Mouse (Mus musculus) embryonic facial prominence, embryonic 13.5 days (tissue): ENCODE data around the gene Spred2. TPM values are rescaled to one million over a fixed set of nuclear protein-coding genes. Genes with fewer than 3 reads are reported as not detected.

Experiments
- ATAC-seq: fragments of 200-750 bp; cut with Nextera tagmentation; 2 replicates; pipeline ENCODE4 v1.8.0; 2017; ENCODE audit warnings: low read depth; ENCODE audit not compliant: insufficient number of reproducible peaks, insufficient read depth, low FRiP score, low TSS enrichment
- H3K27ac ChIP-seq: fragments of 300-500 bp; sonication (generic); 2 replicates; pipeline ENCODE4 v1.5.1; 2015; ENCODE audit warnings: moderate library complexity, mild to moderate bottlenecking, inconsistent platforms
- H3K27me3 ChIP-seq: fragments of 300-500 bp; sonication (generic); 2 replicates; pipeline ENCODE4 v1.6.1; 2015; ENCODE audit warnings: mild to moderate bottlenecking, inconsistent platforms
- H3K36me3 ChIP-seq: fragments of 300-500 bp; sonication (generic); 2 replicates; pipeline ENCODE4 v1.6.1; 2015; ENCODE audit warnings: mild to moderate bottlenecking, inconsistent platforms
- H3K4me1 ChIP-seq: fragments of 300-500 bp; sonication (generic); 2 replicates; pipeline ENCODE4 v1.6.1; 2015; ENCODE audit warnings: inconsistent platforms
- H3K4me2 ChIP-seq: fragments of 300-500 bp; sonication (generic); 2 replicates; pipeline ENCODE4 v1.6.1; 2015; ENCODE audit warnings: moderate library complexity, mild to moderate bottlenecking, inconsistent platforms
- H3K4me3 ChIP-seq: fragments of 300-500 bp; sonication (generic); 2 replicates; pipeline ENCODE4 v1.5.1; 2015; ENCODE audit warnings: mild to moderate bottlenecking, inconsistent platforms
- H3K9ac ChIP-seq: fragments of 300-500 bp; sonication (generic); 2 replicates; pipeline ENCODE4 v1.6.1; 2015; ENCODE audit warnings: mild to moderate bottlenecking, inconsistent platforms
- H3K9me3 ChIP-seq: fragments of 300-500 bp; sonication (generic); 2 replicates; pipeline ENCODE4 v1.6.1; 2016; ENCODE audit warnings: inconsistent platforms
- WGBS: fragments of 180-500 bp; shearing (Covaris S2); methylation state at CpG from one replicate; pipeline ENCODE4 v1.1.7; 2015; ENCODE audit warnings: mixed read lengths; 5-methylcytosine and 5-hydroxymethylcytosine counted together
- polyA plus RNA-seq: library from polyadenylated mRNA; unstranded; fragments of >200 nt; fragmentation: Nextera tagmentation; extraction: Ambion mirVana; gene quantifications from 2 replicates; pipeline ENCODE4 v1.2.1, GENCODE M21; 2015

Gene Spred2
- polyA plus RNA-seq, 1 experiment from 2014 or later, result 10.2 TPM

DNA sequence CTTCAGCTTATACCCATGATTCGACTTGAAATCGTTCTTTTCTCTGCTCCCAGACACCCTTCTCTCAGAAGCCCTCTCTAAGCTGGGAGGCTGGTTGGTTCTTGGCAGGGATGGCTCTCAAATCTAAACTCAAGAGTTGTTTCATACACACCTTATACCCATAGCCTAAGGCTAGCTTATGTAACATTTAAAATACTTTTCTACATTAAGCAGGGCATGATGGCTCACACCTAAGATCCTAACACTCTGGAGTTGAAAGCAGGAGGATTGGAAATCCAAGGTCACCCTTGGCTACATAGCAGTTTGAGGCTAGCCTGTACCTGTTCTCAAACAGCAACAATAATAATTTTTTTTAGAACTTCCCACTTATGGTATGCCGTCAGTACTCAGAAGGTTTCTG, 34.8 kb downstream of the Spred2 start:
- WGBS, result 71% methylated on average over 3 of the region's 3 CpGs
- Histone ChIP-seq H3K4me1 (peaks cover 50% of the 10 kb centered on the region), H3K9me3 (no peaks in the 10 kb centered on the region), H3K27me3 (no peaks in the 10 kb centered on the region), H3K4me3 (no peak overlapping the region), H3K9ac (no peak overlapping the region), H3K27ac (peak overlapping the region; percentile 51; the same call in 1 of the 2 replicates), H3K4me2 (no peak overlapping the region), H3K36me3 (no peaks in the 10 kb centered on the region)
- no peak for ATAC-seq

GRCm38 (mm10) chr11:19959897-19960296, 35.7 kb downstream of the Spred2 start:
- H3K9ac ChIP-seq, result no peak overlapping the region
- no peaks in the 10 kb centered on the region for H3K36me3 ChIP-seq
- no peaks in the 10 kb centered on the region for H3K27me3 ChIP-seq
- no peaks in the 10 kb centered on the region for H3K9me3 ChIP-seq
- H3K4me3 ChIP-seq, result no peak overlapping the region
- H3K4me1 ChIP-seq, result peaks cover 54% of the 10 kb centered on the region
- WGBS, result 67% methylated on average over 5 of the region's 5 CpGs
- ATAC-seq, result peak; percentile 54; the same call in 1 of the 2 replicates
- H3K4me2 ChIP-seq, result no peak overlapping the region
- peak overlapping the region; percentile 64; the same call in 1 of the 2 replicates for H3K27ac ChIP-seq

GRCm38 (mm10) chr11:19960541-19960940, 36.4 kb downstream of the Spred2 start:
- WGBS, result 91% methylated on average over 3 of the region's 3 CpGs
- Histone ChIP-seq H3K4me1 (peaks cover 56% of the 10 kb centered on the region), H3K9ac (no peak overlapping the region), H3K4me3 (no peak overlapping the region), H3K27ac (peak overlapping the region; percentile 64), H3K27me3 (no peaks in the 10 kb centered on the region), H3K9me3 (no peaks in the 10 kb centered on the region), H3K36me3 (no peaks in the 10 kb centered on the region), H3K4me2 (no peak overlapping the region)
- ATAC-seq, result no peak

GRCm38 (mm10) chr11:19961088-19961487, 36.9 kb downstream of the Spred2 start:
- no peaks in the 10 kb centered on the region for H3K27me3 ChIP-seq

DNA sequence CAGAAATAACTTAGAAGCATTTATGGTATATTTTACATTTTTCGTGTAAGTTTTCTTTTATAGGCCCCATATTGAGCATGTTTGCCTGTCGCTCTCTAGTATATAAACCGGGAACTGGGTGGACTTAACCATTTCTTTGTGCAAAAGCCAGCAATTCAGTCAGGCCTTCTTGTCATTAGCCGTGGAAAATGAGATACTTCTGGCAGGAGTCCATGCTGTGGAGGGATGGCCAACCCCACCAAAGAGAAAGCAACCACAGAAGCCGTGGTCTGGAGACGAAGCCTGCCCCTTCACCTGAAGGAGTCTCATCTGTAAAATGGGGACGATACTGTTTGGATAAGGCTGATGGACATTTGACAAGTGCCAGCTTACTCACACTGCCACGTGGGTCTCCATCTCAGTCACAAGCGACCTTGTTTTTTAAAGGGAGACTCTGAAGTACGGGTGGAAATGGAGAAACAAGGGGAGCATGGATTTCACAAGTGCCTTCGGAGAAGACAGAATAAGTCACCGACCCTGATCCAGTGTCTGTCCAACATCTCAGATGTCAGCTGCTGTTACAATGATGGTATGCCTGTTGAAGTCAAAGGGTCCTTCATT, 37.7 kb downstream of the Spred2 start:
- no peaks in the 10 kb centered on the region for H3K36me3 ChIP-seq
- H3K9me3 ChIP-seq, result no peaks in the 10 kb centered on the region
- H3K4me1 ChIP-seq, result peaks cover 61% of the 10 kb centered on the region
- no peak overlapping the region for H3K27ac ChIP-seq
- H3K27me3 ChIP-seq, result no peaks in the 10 kb centered on the region
- ATAC-seq, result no peak
- H3K4me2 ChIP-seq, result no peak overlapping the region
- 73% methylated on average over 12 of the region's 12 CpGs for whole genome bisulfite sequencing
- no peak overlapping the region for H3K4me3 ChIP-seq
- H3K9ac ChIP-seq, result no peak overlapping the region

More at GRCm38 (mm10) chr11:19961088-19961487, 36.9 kb downstream of the Spred2 start:
- peaks cover 56% of the 10 kb centered on the region for H3K4me1 ChIP-seq
- H3K9ac ChIP-seq, result no peak overlapping the region
- no peak overlapping the region for H3K4me3 ChIP-seq
- no peaks in the 10 kb centered on the region for H3K36me3 ChIP-seq
- WGBS, result 79% methylated on average over 6 of the region's 6 CpGs
- no peak for ATAC-seq
- no peaks in the 10 kb centered on the region for H3K9me3 ChIP-seq
- no peak overlapping the region for H3K4me2 ChIP-seq
- H3K27ac ChIP-seq, result peak overlapping the region; percentile 64; the same call in 1 of the 2 replicates

- no peak for ATAC-seq
- H3K9ac ChIP-seq, result no peak overlapping the region
- no peak overlapping the region for H3K4me2 ChIP-seq
- peaks cover 58% of the 10 kb centered on the region for H3K4me1 ChIP-seq
- H3K4me3 ChIP-seq, result no peak overlapping the region
- H3K27ac ChIP-seq, result no peak overlapping the region; the same call in 1 of the 2 replicates
- no peaks in the 10 kb centered on the region for H3K9me3 ChIP-seq
- H3K27me3 ChIP-seq, result no peaks in the 10 kb centered on the region
- no peaks in the 10 kb centered on the region for H3K36me3 ChIP-seq
- WGBS, result 47% methylated on average over 5 of the region's 5 CpGs
Measured at GRCm38 (mm10) chr11:19962796-19963195, 38.6 kb downstream of the Spred2 start.

GRCm38 (mm10) chr11:19963717-19964141, 39.6 kb downstream of the Spred2 start:
- Histone ChIP-seq H3K4me2 (no peak overlapping the region), H3K9ac (no peak overlapping the region), H3K4me3 (no peak overlapping the region), H3K27me3 (no peaks in the 10 kb centered on the region), H3K36me3 (no peaks in the 10 kb centered on the region), H3K4me1 (peaks cover 58% of the 10 kb centered on the region), H3K27ac (peak overlapping the region; percentile 75; the same call in 1 of the 2 replicates), H3K9me3 (no peaks in the 10 kb centered on the region)
- WGBS, result 54% methylated on average over 12 of the region's 12 CpGs
- no peak for ATAC-seq

DNA sequence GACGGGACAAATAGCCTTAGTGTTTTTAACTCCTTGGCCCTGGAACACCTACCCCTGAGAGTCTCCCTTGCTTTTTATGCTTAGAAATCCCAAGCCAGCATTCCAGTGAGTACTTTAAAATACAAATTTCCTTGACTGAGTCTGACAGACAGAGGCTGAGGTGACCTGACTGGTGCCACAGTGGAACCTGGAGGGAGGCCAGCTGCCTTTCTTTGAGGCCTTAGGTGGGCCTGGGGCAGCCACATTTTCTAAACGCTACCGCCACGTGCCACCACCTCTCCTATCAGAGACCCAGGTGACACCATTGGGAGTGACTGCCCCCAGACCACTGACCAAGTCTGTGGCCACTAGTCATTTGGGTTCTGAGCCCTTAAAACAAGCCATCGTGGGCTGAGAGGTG, 40.2 kb downstream of the Spred2 start:
- Histone ChIP-seq H3K9me3 (no peaks in the 10 kb centered on the region), H3K4me3 (no peak overlapping the region), H3K4me2 (no peak overlapping the region), H3K4me1 (peaks cover 60% of the 10 kb centered on the region), H3K27ac (no peak overlapping the region), H3K36me3 (no peaks in the 10 kb centered on the region), H3K27me3 (no peaks in the 10 kb centered on the region), H3K9ac (no peak overlapping the region)
- WGBS, result 87% methylated on average over 5 of the region's 5 CpGs
- no peak for ATAC-seq

- WGBS, result 76% methylated on average over 16 of the region's 16 CpGs
- peaks cover 66% of the 10 kb centered on the region for H3K4me1 ChIP-seq
Measured at GRCm38 (mm10) chr11:19965037-19965611, 40.9 kb downstream of the Spred2 start.

DNA sequence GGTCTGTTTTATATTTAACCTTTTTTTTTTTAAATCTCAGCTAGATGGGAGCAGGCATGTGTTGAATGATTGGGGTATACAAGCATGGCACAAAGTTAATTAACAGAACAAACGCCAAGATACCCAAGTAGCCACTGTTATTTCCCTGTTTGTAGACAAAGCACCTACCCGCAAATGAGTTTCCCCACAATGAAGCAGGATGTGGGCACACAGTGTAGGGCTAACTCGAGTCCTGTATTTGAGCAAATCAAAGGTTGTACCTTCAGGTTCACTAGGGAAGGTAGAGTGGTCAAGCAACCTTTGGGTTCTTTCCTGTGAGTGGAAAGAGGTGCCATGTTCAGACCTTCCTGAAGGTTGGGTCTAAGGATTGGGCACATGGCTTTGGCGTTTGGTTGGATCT, 41.5 kb downstream of the Spred2 start:
- Histone ChIP-seq H3K4me3 (no peak overlapping the region), H3K9ac (0 out of 2 replicates have a peak overlapping the region, but pooled peaks have one; percentile 6), H3K9me3 (no peaks in the 10 kb centered on the region), H3K4me2 (no peak overlapping the region), H3K4me1 (peaks cover 64% of the 10 kb centered on the region), H3K27ac (no peak overlapping the region), H3K27me3 (no peaks in the 10 kb centered on the region), H3K36me3 (no peaks in the 10 kb centered on the region)
- WGBS, result 82% methylated on average over 4 of the region's 4 CpGs
- no peak for ATAC-seq

More at GRCm38 (mm10) chr11:19965037-19965611, 40.9 kb downstream of the Spred2 start:
- no peak overlapping the region for H3K4me3 ChIP-seq
- no peaks in the 10 kb centered on the region for H3K9me3 ChIP-seq
- no peaks in the 10 kb centered on the region for H3K36me3 ChIP-seq
- 0 out of 2 replicates have a peak overlapping the region, but pooled peaks have one; percentile 6 for H3K9ac ChIP-seq
- H3K27me3 ChIP-seq, result no peaks in the 10 kb centered on the region
- ATAC-seq, result no peak
- no peak overlapping the region for H3K4me2 ChIP-seq
- 0 out of 2 replicates have a peak overlapping the region, but pooled peaks have one; percentile 22 for H3K27ac ChIP-seq

- Histone ChIP-seq H3K4me2 (no peak overlapping the region), H3K4me3 (no peak overlapping the region), H3K36me3 (no peaks in the 10 kb centered on the region), H3K9ac (no peak overlapping the region), H3K27ac (no peak overlapping the region), H3K9me3 (no peaks in the 10 kb centered on the region), H3K27me3 (no peaks in the 10 kb centered on the region), H3K4me1 (peaks cover 57% of the 10 kb centered on the region)
- WGBS, result 72% methylated on average over 2 of the region's 2 CpGs
- no peak for ATAC-seq
Measured at GRCm38 (mm10) chr11:19966294-19966693, 42.1 kb downstream of the Spred2 start.

GRCm38 (mm10) chr11:19969584-19969983, 45.4 kb downstream of the Spred2 start:
- Histone ChIP-seq H3K36me3 (no peaks in the 10 kb centered on the region), H3K4me3 (no peak overlapping the region), H3K9me3 (no peaks in the 10 kb centered on the region), H3K9ac (no peak overlapping the region), H3K4me1 (peaks cover 45% of the 10 kb centered on the region), H3K4me2 (no peak overlapping the region), H3K27ac (0 out of 2 replicates have a peak overlapping the region, but pooled peaks have one; percentile 5), H3K27me3 (no peaks in the 10 kb centered on the region)
- no peak for ATAC-seq
- WGBS, result 12% methylated on average over 5 of the region's 5 CpGs
